Mouse (Mus musculus): ENCODE results near the gene Zfp972. TPM values are rescaled to one million over a fixed set of nuclear protein-coding genes. Genes with fewer than 3 reads are reported as not detected.
"Not testable (repeated sequence)": the region's sequence is repeated elsewhere in the genome, so short reads cannot be mapped to it uniquely, and the experiment has no call there.

The Zfp972 gene
- polyA plus RNA-seq (2015; fragmentation: Nextera tagmentation; extraction: Ambion mirVana) = 0.55 and 1.3 TPM in 2 replicates

DNA sequence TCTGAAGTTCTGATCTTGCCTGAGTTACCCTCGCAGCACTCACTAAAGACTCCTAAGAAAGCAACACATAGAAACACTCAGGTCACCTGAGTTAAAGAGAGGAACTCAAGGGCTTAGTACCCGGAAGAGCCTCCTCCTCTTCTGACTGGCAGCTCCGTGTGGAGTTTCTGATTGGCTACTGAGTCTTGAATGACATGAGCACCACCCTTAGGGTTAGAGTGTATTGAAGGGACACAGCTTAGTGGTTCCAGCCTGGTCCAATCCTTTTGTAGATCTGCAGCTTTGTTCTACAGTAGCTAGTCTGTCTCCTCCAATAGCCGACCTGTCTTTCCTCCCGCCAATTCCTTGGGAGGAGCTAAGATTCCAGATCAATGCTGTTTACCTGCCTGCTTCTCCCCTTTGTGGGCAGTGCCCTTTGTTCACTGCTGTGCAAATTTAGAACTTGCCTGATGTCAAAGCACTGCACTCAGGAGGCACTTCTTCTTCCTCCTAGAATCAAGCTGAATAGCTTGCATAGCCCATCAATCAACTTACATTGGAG lies at the start of gene Zfp972:
Zfp972 (minus strand) TSS at position 51 of the 541 bp plus-strand sequence.
- ATAC-seq (ENCODE audit: insufficient number of reproducible peaks, low FRiP score, low TSS enrichment, low read depth) = not testable (repeated sequence)

DNA sequence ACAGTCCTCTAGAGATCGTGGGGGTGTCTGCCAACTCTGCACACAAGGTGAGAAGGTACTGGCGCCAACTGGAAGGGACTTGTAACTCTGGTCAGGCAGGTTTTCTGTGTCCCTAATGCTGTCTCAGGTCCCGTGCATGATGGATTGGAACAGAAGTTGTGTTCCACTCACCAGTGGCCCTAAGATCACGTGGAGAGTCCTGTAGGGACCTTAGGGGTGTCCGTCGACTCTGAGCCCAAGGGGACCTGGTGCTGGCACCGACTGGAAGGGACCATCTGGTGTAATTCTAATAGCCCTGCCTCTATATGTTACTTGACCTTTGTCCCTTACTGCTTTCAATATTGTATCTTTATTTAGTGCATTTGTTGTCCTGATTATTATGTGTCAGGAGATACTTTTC lies 49.4 kb upstream of the Zfp972 start:
- not testable (repeated sequence) for H3K27me3 ChIP-seq; H3K9ac ChIP-seq; H3K27ac ChIP-seq (replicated peaks); H3K4me1 ChIP-seq; ATAC-seq (ENCODE audit: insufficient number of reproducible peaks, low FRiP score, low TSS enrichment, low read depth); H3K9me3 ChIP-seq (replicated peaks); H3K36me3 ChIP-seq; H3K4me2 ChIP-seq (replicated peaks); H3K4me3 ChIP-seq (replicated peaks)
- 78% methylated on average over 7 of the region's 7 CpGs for WGBS

More for the DNA sequence above, at the start of gene Zfp972:
- H3K4me1 ChIP-seq; H3K27me3 ChIP-seq; H3K27ac ChIP-seq (replicated peaks); H3K9ac ChIP-seq; H3K4me3 ChIP-seq (replicated peaks); H3K36me3 ChIP-seq; H3K9me3 ChIP-seq (replicated peaks); H3K4me2 ChIP-seq (replicated peaks): not testable (repeated sequence)
- 61% methylated on average over 4 of the region's 5 CpGs for WGBS

DNA sequence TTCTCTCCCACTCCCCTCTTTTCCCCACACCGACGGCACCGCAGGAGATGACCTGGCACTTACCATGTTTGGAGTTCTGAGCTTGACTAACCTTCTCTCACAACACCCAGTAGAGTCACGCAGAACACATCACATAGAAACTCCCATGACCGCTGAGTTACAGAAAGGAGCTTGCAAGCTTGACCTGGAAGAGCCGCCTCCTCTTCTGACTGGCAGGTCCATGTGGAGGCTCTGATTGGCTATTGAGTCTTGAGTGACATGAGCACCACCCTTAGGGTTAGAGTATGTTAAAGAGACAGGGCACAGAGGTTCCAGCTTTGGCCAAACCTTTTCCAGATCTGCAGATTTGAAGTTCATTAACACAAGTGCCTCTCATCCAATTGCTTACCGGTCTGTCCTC lies 31.7 kb upstream of the Zfp972 start, which contains the start of gene Gm14326:
Gm14326 (minus strand) TSS at position 153 of the 400 bp plus-strand sequence.
- not testable (repeated sequence) for H3K9me3 ChIP-seq (replicated peaks); H3K4me1 ChIP-seq; H3K27ac ChIP-seq (replicated peaks); H3K9ac ChIP-seq; H3K27me3 ChIP-seq; ATAC-seq (ENCODE audit: insufficient number of reproducible peaks, low FRiP score, low TSS enrichment, low read depth); H3K36me3 ChIP-seq
- 3% methylated on average over 6 of the region's 7 CpGs for WGBS
- H3K4me2 ChIP-seq (replicated peaks) = peak within 1 kb of the TSS; percentile 34
- H3K4me3 ChIP-seq (replicated peaks) = peak within 1 kb of the TSS; percentile 48

DNA sequence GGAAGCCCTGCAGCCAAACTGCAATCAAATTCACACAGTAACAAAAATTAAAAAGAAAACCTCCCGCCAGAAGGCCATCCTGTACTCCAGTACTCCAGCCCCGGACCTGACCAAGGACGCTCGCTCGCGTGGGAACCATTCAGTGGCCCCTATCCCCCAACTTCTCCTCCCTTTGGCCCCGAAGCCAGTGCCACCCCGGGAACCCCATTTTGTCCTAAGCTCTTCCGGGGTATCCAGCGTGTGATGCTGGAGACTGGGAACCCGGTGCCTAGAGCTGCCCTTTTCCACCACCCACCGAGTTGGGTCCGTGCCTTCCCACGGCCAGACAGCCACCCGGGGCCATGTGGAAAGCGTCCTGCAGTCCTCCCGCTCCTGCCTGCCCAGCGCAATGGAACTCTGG lies 31.3 kb upstream of the Zfp972 start:
- not testable (repeated sequence) for H3K36me3 ChIP-seq; H3K4me1 ChIP-seq; H3K9me3 ChIP-seq (replicated peaks); H3K27ac ChIP-seq (replicated peaks); ATAC-seq (ENCODE audit: insufficient number of reproducible peaks, low FRiP score, low TSS enrichment, low read depth); H3K9ac ChIP-seq; H3K27me3 ChIP-seq
- peak overlapping the region; percentile 34; the same call in 1 of the 2 replicates for H3K4me2 ChIP-seq (replicated peaks)
- under 1% methylated on average over 18 of the region's 18 CpGs for WGBS
- H3K4me3 ChIP-seq (replicated peaks) = peak overlapping the region; percentile 48

DNA sequence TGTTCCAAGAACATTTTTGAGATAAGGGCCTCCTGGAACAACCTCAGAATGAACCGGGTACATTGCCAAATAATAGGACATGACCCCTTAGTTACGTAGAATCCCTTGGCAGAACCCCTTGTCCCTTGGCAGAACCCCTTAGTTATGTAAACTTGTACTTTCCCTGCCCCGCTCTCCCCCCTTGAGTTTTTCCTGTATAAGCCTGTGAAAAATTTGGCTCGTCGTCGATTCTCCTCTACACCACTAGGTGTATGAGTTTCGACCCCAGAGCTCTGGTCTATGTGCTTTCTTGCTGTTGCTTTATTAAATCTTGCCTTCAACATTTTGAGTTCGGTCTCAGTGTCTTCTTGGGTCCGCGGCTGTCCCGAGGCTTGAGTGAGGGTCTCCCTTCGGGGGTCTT lies 22.1 kb downstream of the Zfp972 start:
- H3K4me1 ChIP-seq; ATAC-seq (ENCODE audit: insufficient number of reproducible peaks, low FRiP score, low TSS enrichment, low read depth): not testable (repeated sequence)

DNA sequence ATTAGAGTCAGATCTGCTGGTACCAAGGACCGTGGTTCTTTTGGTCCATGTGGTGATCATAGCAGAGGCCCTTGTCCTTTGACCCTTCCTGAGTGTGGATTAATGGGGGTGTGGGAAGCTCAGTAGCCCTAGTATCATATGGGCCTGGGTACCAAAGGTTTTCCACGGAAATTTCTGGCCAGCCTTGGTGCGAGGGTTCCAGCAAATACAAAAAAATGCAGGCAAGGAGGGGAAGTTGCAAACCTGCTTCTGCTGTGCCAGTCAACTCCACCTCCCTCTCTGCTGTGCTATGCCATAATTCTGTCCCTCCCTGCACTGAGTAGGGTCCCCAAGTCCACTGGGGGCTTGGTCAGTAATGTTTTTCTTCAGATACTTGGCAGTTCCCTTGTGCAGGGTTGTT lies 27.2 kb downstream of the Zfp972 start:
- WGBS = 81% methylated on average over 2 of the region's 3 CpGs
- H3K9me3 ChIP-seq (replicated peaks); H3K9ac ChIP-seq; H3K36me3 ChIP-seq; H3K27me3 ChIP-seq; H3K4me2 ChIP-seq (replicated peaks); H3K27ac ChIP-seq (replicated peaks); H3K4me1 ChIP-seq; H3K4me3 ChIP-seq (replicated peaks); ATAC-seq (ENCODE audit: insufficient number of reproducible peaks, low FRiP score, low TSS enrichment, low read depth): not testable (repeated sequence)

More for the DNA sequence above, 22.1 kb downstream of the Zfp972 start:
- not testable (repeated sequence) for H3K9me3 ChIP-seq (replicated peaks); H3K36me3 ChIP-seq; H3K9ac ChIP-seq; H3K27me3 ChIP-seq; H3K4me3 ChIP-seq (replicated peaks); H3K27ac ChIP-seq (replicated peaks); H3K4me2 ChIP-seq (replicated peaks)
- no CpG with 5 or more reads among the region's 12 CpGs for WGBS

DNA sequence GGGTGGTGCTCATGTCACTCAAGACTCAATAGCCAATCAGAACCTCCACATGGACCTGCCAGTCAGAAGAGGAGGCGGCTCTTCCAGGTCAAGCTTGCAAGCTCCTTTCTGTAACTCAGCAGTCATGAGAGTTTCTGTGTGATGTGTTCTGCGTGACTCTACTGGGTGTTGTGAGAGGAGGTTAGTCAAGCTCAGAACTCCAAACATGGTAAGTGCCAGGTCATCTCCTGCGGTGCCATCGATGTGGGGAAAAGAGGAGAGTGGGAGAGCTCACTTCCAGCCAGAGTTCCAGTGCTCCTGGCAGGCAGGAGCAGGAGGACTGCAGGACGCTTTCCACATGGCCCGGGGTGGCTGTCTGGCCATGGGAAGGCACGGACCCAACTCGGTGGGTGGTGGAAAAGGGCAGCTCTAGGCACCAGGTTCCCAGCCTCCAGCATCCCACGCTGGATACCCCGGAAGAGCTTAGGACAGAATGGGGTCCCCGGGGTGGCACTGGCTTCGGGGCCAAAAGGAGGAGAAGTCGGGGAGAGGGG lies 28.3 kb downstream of the Zfp972 start, which contains the start of gene Gm14327:
Gm14327 (plus strand) TSS at position 51 of the 533 bp plus-strand sequence.
- 54% methylated on average over 9 of the region's 13 CpGs for WGBS
- 0 out of 2 replicates have a peak within 1 kb of the TSS, but pooled peaks have one; percentile 19 for H3K4me2 ChIP-seq (replicated peaks)
- H3K4me3 ChIP-seq (replicated peaks) = peak within 1 kb of the TSS; percentile 27
- ATAC-seq (ENCODE audit: insufficient number of reproducible peaks, low FRiP score, low TSS enrichment, low read depth); H3K9ac ChIP-seq; H3K27me3 ChIP-seq; H3K27ac ChIP-seq (replicated peaks); H3K4me1 ChIP-seq; H3K9me3 ChIP-seq (replicated peaks); H3K36me3 ChIP-seq: not testable (repeated sequence)

DNA sequence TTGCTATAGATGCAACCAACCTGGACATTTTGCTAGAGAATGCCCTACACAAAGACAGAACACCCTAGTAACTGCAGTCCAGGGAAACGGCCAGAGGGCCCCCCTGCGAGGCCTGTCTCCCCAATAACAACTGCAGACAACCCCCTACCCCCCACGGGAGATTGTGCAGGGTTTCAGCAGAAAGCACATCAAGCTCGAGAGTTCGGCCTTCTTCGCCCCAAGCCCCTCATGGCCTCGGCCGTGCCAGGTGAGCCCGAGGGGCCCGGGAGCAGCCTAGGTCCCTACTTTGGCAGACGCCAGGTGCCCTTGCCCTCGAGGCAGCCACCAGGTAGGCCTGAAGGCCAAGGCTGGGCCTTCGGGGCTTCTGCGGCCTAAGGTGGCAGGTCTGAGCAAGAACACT lies 37.7 kb downstream of the Zfp972 start:
- not testable (repeated sequence) for H3K4me1 ChIP-seq; H3K4me3 ChIP-seq (replicated peaks); H3K27ac ChIP-seq (replicated peaks); ATAC-seq (ENCODE audit: insufficient number of reproducible peaks, low FRiP score, low TSS enrichment, low read depth); H3K27me3 ChIP-seq; H3K9ac ChIP-seq; H3K36me3 ChIP-seq; H3K9me3 ChIP-seq (replicated peaks); H3K4me2 ChIP-seq (replicated peaks)
- 89% methylated on average over 14 of the region's 14 CpGs for WGBS

DNA sequence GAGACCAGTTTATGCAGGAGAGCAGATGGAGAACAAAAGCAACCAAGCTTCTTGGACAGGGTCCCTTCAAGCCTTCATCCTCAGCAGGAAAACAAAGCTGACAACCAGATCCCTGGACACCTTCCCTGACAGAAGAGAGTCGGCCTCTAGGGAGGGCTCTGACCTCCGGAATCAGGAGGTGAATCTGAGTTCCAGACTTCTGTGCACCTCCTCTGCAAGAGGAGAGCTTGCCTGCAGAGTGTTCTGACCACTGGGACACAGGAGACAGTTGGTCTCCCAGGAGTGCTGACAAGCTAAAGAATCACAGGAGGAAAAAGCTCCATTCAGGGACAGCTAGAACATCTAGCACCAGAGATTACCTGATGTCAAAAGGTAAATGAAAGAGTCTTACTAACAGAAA lies 63.2 kb downstream of the Zfp972 start:
- WGBS = 82% methylated on average over 2 of the region's 2 CpGs
- not testable (repeated sequence) for H3K4me3 ChIP-seq (replicated peaks); H3K27ac ChIP-seq (replicated peaks); H3K9ac ChIP-seq; H3K4me1 ChIP-seq; H3K4me2 ChIP-seq (replicated peaks); H3K27me3 ChIP-seq; H3K36me3 ChIP-seq; ATAC-seq (ENCODE audit: insufficient number of reproducible peaks, low FRiP score, low TSS enrichment, low read depth); H3K9me3 ChIP-seq (replicated peaks)

Other genes starting within 250 kb of the Zfp972 start
- gene Gm14322, start 166.3 kb downstream of the Zfp972 start, polyA plus RNA-seq (2015; fragmentation: Nextera tagmentation; extraction: Ambion mirVana) = 6.5 and 6.7 TPM in 2 replicates
- gene Gm14325, start 85.3 kb downstream of the Zfp972 start, polyA plus RNA-seq (2015; fragmentation: Nextera tagmentation; extraction: Ambion mirVana) = 30.7 and 39.3 TPM in 2 replicates
- gene Gm14327, start 28.5 kb downstream of the Zfp972 start, polyA plus RNA-seq (2015; fragmentation: Nextera tagmentation; extraction: Ambion mirVana) = 2.8 and 3.3 TPM in 2 replicates
- 17.3 and 17.4 TPM in 2 replicates for gene Gm14326, start 31.7 kb upstream of the Zfp972 start, polyA plus RNA-seq (2015; fragmentation: Nextera tagmentation; extraction: Ambion mirVana)
- gene Zfp971, start 97.7 kb upstream of the Zfp972 start, polyA plus RNA-seq (2015; fragmentation: Nextera tagmentation; extraction: Ambion mirVana) = 9.2 and 10.0 TPM in 2 replicates
- gene Zfp931, start 152.9 kb upstream of the Zfp972 start, polyA plus RNA-seq (2015; fragmentation: Nextera tagmentation; extraction: Ambion mirVana) = 15.8 and 16.6 TPM in 2 replicates
- 0.74 and 1.4 TPM in 2 replicates for gene Phactr3, start 193.4 kb upstream of the Zfp972 start, polyA plus RNA-seq (2015; fragmentation: Nextera tagmentation; extraction: Ambion mirVana)

Data from embryonic facial prominence, embryonic 15.5 days (tissue).